Mouse (Mus musculus) liver, adult 10 weeks (tissue): ENCODE results near the gene 1700008O03Rik. TPM values are rescaled to one million over a fixed set of nuclear protein-coding genes. Genes with fewer than 3 reads are reported as not detected.

Experiments
- polyA plus RNA-seq: library from polyadenylated mRNA; stranded (reverse); fragments of 350-450 nt; fragmentation: Illumina TruSeq; extraction: RNeasy Lipid Tissue Mini Kit (QIAGEN cat#74804); gene quantifications from one replicate; pipeline ENCODE4 v1.2.3, GENCODE M21; 2014; ENCODE audit warnings: low read depth, low replicate concordance

The 1700008O03Rik gene
- not detected for polyA plus RNA-seq

DNA sequence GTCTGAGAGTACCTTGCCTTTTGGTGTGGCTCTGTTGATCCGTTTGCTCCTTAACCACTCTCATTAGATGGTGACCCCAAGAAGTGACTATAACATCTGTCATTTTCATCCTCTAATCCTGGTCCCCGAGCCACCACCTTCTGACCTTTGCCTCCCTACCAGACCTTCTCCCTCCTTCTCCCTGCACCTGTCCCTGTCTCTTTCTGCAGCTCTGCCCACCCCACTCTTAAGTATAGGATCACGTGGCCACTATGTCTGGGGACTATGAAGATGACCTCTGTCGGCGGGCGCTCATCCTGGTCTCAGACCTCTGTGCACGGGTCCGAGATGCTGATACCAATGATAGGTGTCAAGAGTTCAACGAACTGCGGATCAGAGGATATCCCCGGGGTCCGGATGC, at the start of gene 1700008O03Rik:
Gene 1700008O03Rik, minus strand, starts transcription at position 101 of the 400 bp plus-strand sequence.

DNA sequence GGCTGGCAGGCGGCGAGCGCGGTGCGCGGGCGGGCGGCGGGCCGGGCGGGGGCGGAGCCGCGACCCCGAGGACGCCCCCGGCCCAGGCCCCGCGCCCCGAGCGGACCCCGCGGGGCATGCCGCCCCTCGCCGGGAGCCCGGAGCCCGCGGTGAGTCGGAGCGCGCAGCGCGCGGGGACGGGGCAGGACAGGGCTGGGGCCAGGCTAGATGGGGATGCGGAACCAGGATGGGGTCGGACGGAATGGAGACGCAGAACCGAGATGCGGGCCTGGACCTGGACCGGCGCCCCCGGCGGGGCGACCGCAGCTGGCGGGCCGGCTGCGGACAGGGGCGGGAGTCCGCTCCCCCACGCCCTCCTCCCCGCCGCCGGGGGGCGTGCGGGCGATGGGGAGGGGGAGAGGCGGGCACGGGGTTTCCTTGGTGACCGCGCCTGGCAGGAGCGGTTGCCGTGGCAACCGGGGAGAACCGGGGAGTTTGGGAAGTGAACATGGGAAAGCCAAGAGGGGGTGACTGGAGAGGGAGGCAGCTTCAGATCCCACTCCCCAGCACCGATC, 43.4 kb upstream of the 1700008O03Rik start, which contains the start of gene Lrrc4b:
Gene Lrrc4b, plus strand, starts transcription at position 51 of the 554 bp plus-strand sequence.

DNA sequence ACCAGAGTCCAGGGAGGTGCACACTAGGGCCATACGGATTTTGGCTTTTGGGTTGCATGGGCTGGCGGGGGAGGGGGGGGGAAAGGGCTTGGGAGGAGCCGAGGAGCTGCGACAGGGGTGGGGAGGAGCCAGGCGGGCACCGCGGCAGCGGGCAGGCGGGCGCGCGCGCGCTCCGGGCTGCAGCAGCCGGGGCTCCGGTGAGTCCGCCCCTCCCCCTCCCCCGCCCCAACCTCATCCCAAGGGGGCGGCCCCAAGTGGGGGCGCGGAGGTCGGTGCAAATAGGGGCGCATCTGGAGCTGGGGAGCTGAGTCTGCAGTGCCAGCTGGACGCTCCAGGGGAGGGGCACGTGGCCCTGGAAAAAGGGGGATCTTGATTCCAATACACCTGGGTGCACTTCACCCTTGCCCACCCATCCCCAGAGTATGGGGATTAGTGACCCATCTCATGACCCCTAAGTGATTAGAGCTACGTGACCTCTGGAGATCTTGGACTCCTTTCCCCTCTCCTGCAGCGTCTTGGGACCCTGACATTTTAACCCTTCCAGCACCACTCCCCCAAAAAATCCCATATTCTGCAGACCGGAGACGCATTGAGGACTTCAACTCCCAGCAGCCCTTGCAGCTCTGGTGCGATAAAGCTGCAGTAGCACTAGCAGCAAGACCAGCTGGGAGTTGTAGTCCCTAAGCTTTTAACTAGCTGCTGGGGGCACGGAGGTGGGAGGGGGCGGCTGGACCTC, 1.5 kb downstream of the 1700008O03Rik start, which contains the start of gene Syt3:
Gene Syt3, plus strand, starts transcription at position 123 of the 736 bp plus-strand sequence.

Other genes starting within 250 kb of the 1700008O03Rik start
- not detected for gene Klk1b16, start 249.1 kb downstream of the 1700008O03Rik start, polyA plus RNA-seq
- gene Klk1b24, start 197.6 kb downstream of the 1700008O03Rik start, polyA plus RNA-seq, result not detected
- not detected for gene Klk1b3, start 187.6 kb downstream of the 1700008O03Rik start, polyA plus RNA-seq
- 0.69 TPM for gene Klk1b4, start 178.4 kb downstream of the 1700008O03Rik start, polyA plus RNA-seq
- gene Klk1b5, start 169.9 kb downstream of the 1700008O03Rik start, polyA plus RNA-seq, result not detected
- not detected for gene Klk1, start 160.5 kb downstream of the 1700008O03Rik start, polyA plus RNA-seq
- not detected for gene Gm36864, start 149.6 kb downstream of the 1700008O03Rik start, polyA plus RNA-seq
- gene 1700028J19Rik, start 139.1 kb downstream of the 1700008O03Rik start, polyA plus RNA-seq, result not detected
- 6.4 TPM for gene 2410002F23Rik, start 139.1 kb downstream of the 1700008O03Rik start, polyA plus RNA-seq
- not detected for gene Acp4, start 128.4 kb downstream of the 1700008O03Rik start, polyA plus RNA-seq
- not detected for gene Gm15517, start 124.4 kb downstream of the 1700008O03Rik start, polyA plus RNA-seq
- gene Clec11a, start 78.9 kb downstream of the 1700008O03Rik start, polyA plus RNA-seq, result 0.40 TPM
- gene Shank1, start 75.6 kb downstream of the 1700008O03Rik start, polyA plus RNA-seq, result not detected
- gene Syt3, start 1.7 kb downstream of the 1700008O03Rik start, polyA plus RNA-seq, result not detected
- not detected for gene Lrrc4b, start 43.2 kb upstream of the 1700008O03Rik start, polyA plus RNA-seq
- gene Aspdh, start 79.6 kb upstream of the 1700008O03Rik start, polyA plus RNA-seq, result 22.2 TPM
- gene Josd2, start 82.2 kb upstream of the 1700008O03Rik start, polyA plus RNA-seq, result 7.7 TPM
- gene Emc10, start 110.7 kb upstream of the 1700008O03Rik start, polyA plus RNA-seq, result 4.1 TPM
- not detected for gene Fam71e1, start 110.8 kb upstream of the 1700008O03Rik start, polyA plus RNA-seq
- not detected for gene Mybpc2, start 138.8 kb upstream of the 1700008O03Rik start, polyA plus RNA-seq
- not detected for gene Spib, start 146.3 kb upstream of the 1700008O03Rik start, polyA plus RNA-seq
- gene Pold1, start 163.0 kb upstream of the 1700008O03Rik start, polyA plus RNA-seq, result not detected
- 2.0 TPM for gene Nr1h2, start 168.1 kb upstream of the 1700008O03Rik start, polyA plus RNA-seq
- gene Napsa, start 186.6 kb upstream of the 1700008O03Rik start, polyA plus RNA-seq, result 0.37 TPM
- 0.56 TPM for gene Kcnc3, start 204.8 kb upstream of the 1700008O03Rik start, polyA plus RNA-seq